Mouse (Mus musculus): ENCODE measurements around the gene Sema3f.

The Sema3f gene

DNA sequence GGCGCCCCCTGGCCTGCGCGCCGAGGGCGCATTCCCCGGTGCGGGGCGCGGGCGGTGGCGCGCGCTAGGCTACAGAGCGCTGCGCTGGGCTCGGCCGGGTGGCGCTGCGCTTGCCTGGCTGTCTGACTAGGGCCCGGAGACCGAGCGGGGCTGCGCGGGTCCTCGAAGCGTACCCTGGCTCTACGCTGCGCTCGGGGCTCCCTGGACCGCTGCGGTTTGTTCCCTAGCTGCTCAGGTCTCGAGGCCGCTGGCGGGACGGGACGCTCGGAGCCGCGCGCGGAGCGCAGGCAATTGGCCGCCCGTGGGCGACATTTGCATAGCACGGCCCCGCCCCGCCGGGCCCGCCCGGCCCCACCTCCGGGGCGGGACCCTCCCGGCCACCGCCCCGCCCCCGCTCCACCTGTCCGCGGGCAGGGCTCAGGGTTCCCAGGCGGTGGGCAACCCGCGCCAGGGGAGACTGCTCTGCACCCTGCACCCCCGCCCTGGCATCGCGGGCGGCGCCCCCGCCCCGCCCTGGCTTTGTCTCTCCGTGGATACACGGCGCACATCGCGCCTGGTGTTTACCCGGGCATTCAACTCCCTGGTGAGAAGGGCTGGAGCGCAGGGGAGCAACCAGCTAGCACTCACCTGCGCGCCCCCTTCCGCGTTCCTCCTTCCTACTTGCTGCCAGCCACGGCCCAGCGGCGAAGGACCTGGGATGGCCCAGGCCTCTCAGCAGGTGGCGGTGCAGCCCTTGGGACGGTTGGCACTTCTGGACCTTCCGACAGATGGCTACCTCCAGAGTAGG, at the start of gene Sema3f:
Gene Sema3f (minus strand): TSS at position 779 of the 787 bp plus-strand sequence.
- in situ Hi-C loops (cut with MboI) = no loop called here

DNA sequence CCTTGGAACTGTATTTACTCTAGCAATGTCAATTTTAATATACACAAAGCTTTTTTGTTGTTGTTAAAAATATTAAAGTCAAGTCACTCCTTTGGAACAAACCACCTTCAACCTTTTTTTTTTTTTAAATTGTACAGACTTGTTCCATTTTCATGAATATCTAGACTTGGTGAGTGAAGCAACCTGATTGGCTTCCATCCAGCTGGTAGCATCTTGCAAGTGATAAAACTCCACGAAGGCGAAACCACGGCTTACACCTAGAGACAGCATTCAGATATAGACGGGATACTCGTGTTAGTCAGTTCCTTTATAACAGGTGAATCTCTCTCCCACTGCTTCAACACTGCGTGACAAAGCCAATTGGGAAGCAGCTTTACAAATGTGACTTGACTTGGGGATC, 49.3 kb upstream of the Sema3f start:
- in situ Hi-C loops (cut with MboI) = no loop called here

DNA sequence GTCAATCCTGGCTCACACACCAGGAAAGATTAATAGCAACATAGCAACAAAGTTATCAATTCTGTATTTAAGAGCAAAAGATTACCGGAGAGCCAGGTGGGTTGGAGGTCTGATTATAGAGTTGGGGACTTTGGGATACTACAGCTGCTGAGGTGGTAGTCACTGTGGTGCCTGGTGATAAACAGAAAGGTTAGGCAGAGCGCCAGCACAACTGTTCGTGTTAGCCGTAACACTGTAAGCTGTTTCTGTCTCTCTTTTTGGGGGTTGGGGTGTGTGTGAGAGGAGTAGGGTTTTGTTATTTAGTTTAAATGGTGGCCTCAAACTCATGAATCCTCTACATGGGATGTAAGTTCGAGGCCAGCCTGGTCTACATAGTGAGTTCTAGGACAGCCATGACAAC, 40.1 kb upstream of the Sema3f start:
- in situ Hi-C loops (cut with MboI) = no loop called here

DNA sequence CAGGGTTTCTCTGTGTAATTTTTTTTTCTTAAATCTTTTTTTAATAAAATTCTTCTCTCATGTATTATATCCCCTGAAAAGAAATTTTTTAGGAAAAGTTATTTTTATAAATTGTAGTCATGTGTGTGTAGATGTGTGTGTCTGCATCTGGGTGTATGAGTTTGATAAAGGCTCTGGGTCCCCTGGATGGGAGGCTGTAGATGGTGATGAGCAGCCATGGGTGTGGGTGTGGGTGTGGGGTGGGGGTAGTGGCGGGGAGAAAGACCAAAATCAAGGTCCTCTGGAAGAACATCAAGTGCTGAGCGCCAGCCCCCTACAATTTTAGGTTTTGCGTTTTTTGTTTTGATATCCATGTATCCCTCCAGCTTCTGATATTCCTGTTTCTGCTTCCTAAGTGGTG, 37.8 kb upstream of the Sema3f start:
- in situ Hi-C loops (cut with MboI) = no loop called here

DNA sequence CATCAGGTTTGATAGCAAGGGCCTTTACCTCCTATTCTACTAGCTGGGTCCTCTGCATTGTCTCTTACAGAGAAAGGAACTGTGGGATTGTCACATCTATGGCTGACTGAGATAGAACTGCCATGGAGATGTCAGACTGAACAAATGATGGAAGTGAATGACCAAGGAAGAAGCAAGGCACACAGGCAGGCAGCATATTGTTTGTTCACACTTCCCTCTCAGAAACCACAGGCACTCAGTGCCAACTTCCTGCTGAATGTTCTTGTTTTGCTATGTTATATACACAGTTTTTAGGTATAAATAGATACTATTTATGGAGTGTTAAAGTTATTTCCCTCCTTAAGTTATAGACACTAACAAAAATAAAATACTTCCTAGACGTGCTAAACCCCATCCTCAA, 37.0 kb upstream of the Sema3f start:
- in situ Hi-C loops (cut with MboI) = no loop called here

DNA sequence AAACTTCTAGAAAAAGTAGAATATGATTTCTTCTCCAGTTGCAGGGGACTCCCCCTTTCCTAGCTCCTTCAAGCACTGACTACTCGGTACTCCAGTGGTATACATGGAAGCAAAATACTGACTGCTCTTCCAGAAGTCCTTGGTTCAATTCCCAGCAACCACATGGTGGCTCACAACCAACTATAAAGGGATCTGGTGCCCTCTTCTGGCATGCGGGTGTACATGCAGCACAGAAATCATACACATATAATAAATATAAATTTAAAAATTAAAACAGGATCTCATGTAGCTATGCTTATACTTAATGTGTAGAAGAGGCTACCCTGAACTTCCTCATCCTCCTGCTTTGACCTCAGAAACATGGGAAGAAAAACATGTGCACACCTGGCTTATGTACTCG, 36.4 kb upstream of the Sema3f start:
- in situ Hi-C loops (cut with MboI) = no loop called here

DNA sequence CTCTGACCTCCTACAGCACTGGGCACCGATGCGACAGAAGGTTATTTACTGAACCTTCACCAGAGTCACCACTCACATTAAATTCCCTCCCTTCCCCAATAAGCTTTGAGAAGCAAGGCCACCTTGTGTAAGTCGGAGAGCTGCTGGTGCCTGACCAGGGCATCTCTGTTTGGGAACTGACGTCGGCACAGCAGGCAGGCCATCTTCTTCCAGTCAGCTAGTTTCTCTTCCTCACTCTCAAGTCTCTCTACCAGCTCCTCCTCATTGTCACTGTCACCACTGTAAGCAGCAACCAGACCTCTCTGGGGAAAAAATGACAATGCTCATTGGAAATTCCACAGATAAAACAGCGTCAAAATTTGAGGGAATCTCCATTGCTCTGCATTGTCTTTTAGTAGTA, 33.8 kb upstream of the Sema3f start:
- in situ Hi-C loops (cut with MboI) = no loop called here

DNA sequence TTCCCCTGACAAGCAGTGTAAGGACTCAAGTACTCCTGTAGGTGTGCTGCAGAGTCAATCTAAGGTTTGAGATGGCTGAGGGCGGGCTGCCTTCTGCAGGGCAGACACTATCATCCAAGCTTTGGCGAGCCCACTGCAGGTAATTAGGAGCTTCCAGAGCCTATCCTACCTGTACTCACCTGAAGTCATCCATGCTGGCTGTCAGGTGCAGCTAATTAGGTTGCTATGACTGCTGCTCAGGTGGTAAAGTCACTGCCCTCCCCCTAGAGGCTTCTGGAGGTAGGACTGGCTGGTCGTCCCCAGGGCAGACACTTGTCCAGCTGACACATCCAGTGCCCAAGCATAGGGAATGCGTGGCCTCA, 28.5 kb upstream of the Sema3f start:
- in situ Hi-C loops (cut with MboI) = no loop called here

DNA sequence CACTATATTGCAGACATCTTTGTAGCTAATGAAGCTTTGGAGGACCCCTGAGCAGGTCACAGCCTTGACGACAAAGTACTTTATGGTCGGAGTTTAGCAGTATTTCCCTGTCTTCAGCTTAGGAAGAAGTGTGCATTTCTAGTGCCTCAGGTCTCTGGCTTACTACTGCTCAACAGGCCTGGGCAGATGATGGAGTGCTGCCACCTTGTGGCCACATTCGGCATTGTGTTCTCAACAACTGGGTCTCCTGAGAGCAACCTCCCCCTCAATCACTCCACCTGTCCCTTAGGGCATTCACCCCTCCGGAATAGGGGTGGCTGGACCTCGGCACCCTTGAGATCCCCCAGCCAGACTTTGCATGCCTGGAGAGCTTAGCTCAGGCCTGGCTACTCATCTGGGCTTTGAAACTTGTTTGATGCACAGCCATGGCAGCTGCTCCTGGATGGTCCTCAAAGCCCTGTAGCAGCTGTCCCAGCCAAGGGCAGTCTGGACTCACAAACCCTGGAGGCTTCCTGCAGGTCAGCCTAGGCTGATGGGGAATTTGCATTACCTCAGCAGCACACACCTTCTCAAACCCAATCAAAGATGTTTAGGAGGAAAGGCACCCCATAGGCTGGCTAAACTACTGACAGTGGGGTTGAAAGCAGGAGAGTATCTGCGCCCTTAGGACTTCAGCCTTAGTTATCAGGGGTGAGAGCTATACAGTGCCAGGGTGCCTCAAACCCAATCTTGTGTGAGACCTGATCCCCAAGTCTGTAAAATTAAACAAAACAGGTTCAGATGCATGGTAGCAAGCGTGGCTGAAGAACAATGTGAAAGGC, 28.0 kb upstream of the Sema3f start:
- in situ Hi-C loops (cut with MboI) = no loop called here

DNA sequence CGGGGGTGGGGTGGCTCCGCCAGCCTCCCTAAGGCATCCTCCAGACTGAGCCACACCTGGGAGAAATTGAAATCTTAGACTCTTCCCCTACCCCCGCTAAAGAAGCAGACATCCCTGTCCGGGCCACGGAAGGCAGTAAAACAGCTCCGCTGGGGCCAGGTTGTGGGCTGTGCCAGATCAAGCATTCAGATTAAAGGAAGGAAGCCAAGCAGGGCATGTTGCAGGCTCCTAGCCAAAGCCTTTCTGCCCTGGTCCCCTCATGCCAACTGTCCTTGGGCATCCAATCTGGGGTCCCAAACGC, 25.9 kb upstream of the Sema3f start:
- in situ Hi-C loops (cut with MboI) = no loop called here

DNA sequence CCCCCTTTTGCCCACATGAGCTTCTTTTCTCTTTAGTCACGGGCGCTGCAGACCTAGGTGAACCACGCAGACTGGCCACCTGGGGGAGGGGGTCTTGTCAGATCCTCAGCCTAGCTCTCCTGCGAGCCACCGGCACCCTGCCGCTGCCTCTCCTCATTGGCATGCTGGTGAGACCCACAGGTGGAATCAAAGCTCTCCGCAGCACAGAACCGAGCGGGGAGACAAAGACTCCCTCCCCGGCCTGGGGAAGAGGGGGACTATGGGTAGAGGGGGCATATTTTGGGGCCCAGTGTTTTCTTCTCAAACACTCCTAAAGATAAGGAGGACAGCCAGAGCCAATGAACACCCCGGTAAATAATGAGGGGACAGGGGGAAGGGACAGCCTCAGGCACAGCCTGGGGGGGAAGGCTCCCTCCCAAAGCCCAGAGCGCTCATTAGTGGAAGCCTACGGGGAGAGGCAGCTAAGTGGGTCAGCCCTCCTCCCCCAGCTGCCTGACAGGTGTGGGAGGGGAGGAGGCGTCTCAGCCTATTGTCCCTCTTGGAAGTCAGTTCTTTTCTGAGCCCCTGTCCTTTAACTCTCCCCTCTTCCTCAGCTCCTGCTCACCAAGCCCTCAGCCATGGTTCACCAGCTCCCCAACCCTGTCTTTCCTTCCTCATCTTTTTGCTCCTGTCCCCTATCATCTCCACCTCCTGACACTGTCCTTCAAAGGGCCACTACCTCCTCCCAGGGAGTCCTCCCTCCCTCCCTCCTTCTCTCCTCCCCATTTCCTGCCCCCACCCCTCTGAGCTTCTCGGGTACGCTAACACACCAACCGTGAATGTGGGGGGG, 25.3 kb upstream of the Sema3f start:
- in situ Hi-C loops (cut with MboI) = no loop called here

DNA sequence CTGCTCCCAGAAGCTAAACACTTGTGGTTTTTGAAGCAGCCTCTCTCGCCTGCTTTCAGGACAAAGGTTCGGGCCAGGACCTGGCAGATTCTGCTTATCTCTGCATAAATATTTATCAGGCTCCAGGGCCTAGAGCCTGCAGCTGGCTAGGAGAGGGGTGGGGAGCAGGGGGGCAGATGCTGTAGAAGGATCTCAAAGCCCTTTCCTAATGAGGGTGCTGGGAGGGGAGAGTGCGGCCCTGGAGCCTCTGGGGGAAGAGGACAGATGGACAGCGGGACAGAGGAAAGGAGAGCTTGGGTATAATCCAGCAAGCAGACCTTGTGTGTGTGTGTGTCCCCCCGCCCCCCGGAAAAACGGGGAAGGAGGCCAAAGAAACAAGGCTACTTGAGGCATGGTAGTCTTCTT, 24.3 kb upstream of the Sema3f start:
- in situ Hi-C loops (cut with MboI) = no loop called here

DNA sequence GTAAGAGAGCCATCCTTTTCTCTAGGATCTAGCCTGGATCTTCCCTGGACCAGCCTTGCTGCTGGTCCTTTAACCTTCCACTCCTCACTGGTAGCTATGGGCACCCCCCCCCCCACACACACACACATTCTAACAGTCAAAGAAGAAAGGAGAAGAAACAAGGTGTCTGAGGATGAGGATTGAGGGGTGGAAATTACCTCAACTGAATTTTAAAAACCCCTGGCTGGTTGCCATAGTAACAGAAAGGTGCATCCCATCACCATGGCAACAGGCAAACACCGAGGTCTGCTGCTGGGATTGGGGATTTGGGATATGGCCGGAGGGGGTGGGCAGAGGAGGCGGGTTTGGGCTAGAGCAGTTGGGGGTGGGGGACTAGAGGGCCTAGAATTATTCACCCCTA, 19.4 kb upstream of the Sema3f start:
- in situ Hi-C loops (cut with MboI) = no loop called here

DNA sequence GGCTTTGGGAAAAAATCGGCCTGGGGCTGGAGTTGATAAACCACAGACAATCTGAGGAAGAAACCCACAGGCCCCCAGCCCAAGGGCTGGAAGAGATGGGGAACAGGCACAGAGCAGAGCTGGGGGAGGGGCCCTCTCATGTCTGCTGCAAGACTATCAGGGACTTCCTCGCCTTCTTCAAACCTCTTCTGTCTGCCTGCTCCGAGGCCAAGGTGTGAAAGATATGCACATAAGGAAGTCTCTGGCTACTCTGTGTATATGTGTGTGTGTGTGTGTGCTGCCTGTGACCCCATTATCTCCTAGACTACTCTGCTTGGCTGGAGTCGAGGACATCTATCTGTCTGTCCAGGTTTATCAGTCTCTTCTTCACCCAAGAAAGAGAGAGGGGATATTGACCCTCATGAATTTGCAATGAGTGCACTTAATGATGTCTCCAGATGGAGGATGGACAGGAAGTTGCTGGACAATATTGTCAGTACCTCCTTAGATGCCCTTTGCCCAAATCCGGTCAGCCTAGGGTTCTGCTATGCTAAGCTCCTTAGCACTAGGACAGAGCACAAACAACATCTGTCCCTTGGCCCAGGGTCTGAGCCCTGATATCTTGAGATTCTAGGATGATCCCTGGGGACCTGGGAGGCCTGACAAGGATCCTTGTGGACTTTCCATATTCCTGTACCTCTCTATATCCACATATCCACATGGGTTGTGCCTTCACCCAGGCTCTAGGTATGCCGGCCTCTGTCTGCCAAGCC, 18.8 kb upstream of the Sema3f start:
- in situ Hi-C loops (cut with MboI) = no loop called here

DNA sequence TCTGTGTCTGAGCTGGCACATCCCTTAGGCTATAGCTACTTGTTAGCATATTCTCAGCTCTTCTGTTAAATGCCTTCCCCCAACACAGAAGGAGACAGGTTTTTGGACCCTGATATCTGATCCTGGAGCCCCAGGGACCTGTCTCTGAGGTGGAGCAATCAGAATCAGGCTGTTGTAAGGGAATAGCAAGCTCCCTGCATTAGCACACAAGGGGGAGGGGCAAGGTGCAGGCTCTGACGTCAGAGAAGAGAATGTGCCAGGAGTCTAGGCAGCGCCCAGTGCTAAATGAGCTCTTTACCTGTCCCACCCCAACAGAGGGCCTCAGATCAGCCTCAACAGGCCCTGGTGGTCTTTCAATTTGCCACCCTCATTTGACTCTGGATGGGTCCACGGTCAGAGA, 16.8 kb upstream of the Sema3f start:
- in situ Hi-C loops (cut with MboI) = no loop called here

DNA sequence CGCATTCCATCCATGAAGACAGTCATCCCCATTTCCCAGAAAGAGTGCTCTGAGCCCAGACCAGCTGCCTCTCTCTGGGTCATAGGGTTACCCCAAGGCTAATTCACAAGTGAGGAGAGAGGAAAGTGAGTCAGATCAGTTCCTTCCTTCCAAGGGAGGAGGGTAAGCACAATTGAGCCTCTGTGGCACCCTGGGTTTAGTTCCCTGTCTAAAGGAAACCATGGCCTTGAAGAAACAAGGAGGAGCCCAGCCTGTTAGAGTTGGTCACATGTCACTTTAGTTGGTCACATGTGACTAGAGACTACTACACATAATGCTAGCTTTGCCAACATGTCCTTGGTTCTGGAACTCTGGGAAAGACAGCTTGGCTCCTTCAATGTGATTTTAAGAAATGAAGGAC, 14.5 kb upstream of the Sema3f start:
- in situ Hi-C loops (cut with MboI) = no loop called here

DNA sequence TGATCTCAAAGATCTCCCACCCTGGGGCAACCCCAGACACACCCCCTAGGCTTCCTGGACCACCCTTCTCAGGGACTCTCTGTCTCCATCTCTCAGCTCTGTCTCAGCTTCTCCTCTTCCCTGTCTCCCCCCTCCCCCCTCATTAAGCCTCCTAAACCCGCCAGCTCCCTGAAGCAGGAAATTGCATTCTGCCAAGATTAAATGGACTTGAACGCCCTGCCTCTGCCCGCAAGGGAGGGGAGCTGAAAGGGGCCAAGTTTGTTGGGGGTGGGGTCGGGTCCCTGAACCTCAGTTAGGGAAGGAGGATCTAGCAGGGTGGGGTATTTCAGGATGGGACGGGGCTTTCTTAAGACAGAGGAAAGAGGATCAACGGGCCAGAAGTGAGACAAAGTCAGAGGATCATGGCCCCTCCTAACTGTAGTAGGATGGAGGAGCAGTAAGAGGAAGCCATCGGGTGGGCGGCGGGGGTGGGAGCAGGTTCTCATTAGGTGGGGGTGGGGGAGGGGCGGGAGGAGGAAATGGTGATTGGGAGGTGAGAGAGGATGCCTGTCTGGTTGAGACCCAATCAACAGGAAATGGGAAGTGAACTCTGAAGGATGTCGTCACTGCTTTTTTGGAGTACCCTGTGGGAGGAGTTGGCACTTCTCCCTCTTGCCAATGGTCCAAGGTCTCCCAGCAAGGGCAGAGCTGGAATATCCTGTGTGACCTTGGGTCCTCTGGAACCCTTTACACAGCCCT, 13.7 kb upstream of the Sema3f start:
- in situ Hi-C loops (cut with MboI) = no loop called here

DNA sequence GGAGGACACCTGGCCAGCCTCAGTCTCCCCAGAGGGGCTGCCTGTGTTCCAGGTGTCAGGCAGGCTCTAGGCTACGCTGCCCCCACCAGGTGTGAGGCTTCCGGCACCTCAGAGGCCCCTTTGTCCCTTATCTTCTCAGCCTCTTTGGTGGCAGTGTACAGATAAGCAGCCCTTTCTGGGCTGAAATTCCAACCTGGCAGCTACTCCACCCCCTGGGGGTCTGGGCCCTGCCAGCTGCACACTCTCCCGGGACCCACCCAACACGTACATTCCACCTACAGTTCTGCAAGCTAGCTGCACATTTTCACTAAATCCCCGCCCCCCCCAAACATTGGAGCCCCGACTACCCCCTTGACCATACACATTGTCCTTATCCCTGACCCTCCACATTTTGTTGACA, 13.0 kb upstream of the Sema3f start:
- in situ Hi-C loops (cut with MboI) = no loop called here

DNA sequence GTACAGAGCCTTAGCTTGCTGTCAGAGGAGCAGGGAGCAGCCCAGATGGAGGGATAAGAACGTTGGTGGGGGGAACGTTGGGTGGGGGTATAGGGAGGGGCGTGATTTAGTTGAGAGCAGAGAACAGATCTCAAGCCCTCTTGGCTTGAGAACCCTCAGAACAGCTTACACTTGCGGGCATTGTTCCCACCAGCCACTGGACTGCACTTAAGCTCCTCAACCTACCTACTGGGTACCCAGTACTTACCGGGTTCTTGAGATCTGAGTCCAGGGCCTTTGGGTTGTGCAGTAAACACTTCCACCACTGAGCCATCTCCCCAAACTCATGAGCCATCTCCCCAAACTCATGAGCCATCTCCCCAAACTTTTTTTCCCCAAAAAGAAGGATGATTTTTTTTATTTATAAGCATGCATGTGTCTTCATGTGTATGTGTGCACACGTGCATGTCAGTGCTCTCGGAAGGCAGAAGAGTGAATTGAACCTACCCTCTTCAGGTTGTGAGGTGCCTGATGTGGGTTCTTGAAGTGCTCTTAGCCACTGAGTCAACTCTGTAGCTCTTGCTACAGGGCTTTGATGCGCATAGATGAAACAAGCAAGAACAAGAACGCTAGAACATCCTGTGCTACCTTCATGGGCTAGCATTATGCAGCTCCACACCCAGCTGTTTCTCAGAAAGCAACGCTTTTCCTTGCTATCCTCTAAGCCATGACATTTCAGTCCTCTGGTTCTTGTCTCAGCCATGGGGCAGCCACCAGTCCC, 8.7 kb upstream of the Sema3f start:
- in situ Hi-C loops (cut with MboI) = no loop called here

DNA sequence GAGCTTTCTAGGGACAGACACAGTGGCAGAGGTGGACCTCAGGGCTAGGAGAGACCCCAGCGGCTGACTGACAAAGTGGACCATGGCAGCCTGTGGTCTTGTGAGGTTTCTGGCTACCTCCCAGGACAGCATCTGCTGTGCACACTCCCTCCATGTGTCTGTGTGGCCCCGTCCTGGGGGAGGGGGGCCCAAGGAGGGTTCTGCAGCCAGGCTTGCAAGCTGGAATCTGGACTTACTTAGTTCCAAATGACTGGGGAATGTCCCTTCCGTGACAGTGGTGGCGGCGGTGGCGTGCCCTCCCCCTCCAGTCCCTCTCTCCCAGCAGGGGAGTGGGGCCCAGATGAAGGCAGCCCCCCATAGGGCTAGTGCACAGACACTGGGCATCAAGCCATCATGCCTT, 6.7 kb upstream of the Sema3f start:
- in situ Hi-C loops (cut with MboI) = no loop called here

DNA sequence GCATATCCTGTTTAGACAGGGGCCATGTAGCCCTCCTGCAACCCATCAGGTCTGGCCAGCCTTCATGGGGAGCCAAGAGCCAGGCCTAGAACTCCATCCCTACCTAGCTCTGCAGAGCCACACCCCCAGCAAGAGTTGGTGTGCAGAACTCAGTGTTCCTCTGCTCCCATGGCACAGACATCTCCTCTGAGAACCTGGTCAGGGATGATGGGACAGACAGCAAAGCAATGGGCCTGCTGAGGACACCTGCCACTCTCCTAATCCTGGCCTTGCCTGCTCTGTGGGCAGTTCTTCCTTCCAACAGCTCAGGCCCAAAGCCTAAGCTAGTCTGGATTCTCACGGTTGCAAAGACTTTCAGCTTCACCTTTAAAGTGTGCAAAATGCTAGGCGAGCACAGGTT, 5.4 kb upstream of the Sema3f start:
- in situ Hi-C loops (cut with MboI) = no loop called here
